Mouse (Mus musculus) hematopoietic multipotent progenitor cell, adult 10-12 weeks (in vitro differentiated cells): ENCODE measurements around the gene Shc2. TPM values are rescaled to one million over a fixed set of nuclear protein-coding genes. Genes with fewer than 3 reads are reported as not detected.

Experiments used
- polyA plus RNA-seq: library from polyadenylated mRNA; stranded (reverse); fragments of >175 nt; gene quantifications from 2 replicates; pipeline ENCODE4 v1.2.3, GENCODE M21; 2012; ENCODE audit warnings: low replicate concordance

The Shc2 gene
- 0.10 TPM in 1 of 2 replicates, not detected in the other for polyA plus RNA-seq

GRCm38 (mm10) chr10:79637128-79638110 lies at the start of gene Shc2:
Shc2 (minus strand) TSS chr10:79637918.

DNA sequence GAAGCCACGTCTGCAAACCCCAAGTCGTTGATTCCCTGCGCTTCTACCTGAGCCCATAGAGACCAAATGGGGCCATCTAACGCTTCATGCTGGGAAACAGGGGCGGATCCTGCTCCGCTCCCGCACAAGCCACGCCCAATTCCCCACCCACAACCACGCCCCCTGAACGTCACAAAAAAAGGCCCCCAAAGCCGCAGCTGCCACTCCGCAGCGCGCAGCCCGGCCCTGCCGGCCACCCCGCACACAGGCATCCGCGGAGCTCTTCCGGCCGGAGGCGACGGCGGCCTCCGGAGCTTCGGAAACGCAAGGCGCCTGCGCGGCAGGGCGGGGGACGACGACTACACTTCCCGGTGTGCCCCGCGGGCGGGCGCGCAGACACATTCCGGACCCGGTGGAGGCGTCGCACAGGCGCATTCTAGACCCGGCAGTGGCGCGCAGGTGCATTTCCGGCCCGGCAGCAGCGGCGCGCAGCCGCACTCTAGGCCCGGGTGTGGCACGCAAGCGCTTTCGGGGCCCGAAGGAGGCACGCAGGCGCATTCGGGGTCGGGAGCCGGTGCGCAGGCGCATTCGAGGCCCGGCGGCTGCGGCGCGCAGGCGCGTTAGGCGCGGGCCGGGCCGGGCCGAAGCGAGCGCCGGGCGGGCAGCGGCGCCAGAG lies 44.0 kb upstream of the Shc2 start, which contains the start of gene Cdc34:
Gene Cdc34 (plus strand): TSS at position 605 of the 655 bp plus-strand sequence.

DNA sequence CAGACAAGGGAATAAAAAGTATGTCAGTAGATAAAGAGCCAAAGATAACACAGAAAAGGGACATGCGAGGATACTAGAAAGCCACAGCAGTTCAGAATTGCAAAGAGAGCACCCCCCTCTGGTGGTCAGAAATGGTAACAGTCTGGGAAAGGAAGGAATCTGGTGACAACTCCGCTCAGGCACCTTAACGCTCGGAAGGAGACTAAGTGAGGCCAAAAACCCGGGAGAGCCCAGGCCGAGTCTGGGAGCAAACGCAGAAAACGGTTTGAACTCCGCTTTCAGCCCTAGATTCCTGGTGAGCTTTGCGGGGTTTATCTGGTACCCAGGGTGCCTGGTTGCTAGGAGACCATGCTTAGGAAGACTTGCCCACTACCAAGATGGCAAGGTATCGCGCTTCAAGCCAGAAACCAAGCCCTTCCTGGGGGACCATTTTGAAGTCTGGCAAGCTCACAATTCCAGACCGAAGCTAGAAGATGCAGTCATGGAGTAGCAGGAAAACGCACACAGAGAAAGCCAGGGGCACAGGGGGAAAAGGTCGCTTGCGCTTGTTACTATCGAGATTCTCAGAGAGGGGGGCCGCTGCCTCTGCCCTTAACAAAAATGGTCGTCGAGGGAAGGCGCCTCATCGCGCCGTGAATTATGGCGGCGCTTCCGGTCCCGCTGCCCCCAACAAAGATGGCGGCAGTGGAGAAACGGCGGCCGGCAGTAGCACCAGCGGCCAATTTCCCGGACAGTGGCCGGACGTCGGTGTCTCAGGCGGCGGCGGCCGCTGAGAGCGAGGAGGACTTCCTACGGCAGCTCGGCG lies 31.3 kb upstream of the Shc2 start, which contains the start of gene Tpgs1:
Gene Tpgs1 (plus strand): TSS at position 599 of the 805 bp plus-strand sequence.

DNA sequence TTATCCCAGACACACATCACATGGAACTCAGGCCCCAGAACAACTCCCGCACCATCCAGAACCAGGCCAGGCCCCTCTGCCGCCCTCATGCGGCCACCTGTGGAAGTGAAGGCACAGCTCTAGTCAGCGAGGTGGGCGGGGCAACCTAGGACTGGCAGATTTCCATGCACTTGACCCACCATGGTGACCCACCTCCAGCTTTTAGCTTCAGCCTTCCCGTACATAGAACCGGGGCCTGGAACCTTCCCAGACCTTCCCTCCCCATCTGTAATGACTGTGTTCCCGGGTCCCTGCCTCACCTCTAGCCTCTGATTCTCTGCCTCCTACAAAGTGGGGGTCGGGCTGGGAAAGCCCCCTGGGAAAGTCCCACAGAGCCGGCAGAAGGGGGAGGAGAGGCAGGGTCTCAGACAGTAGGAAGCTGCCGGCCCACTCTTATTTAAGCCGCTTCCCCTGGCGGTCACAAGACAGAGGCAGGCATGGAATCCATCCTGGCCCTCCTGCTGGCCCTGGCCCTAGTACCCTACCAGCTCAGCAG lies 26.5 kb upstream of the Shc2 start, which contains the start of gene Madcam1:
Gene Madcam1 (plus strand): TSS at position 429 of the 535 bp plus-strand sequence.

GRCm38 (mm10) chr10:79645711-79646110 lies 8.0 kb upstream of the Shc2 start, which contains the start of gene Odf3l2:
Odf3l2 (minus strand) TSS chr10:79645738.

GRCm38 (mm10) chr10:79613578-79614304 lies 24.0 kb downstream of the Shc2 start, which contains the start of gene C2cd4c:
C2cd4c (minus strand) TSS chr10:79614025.

DNA sequence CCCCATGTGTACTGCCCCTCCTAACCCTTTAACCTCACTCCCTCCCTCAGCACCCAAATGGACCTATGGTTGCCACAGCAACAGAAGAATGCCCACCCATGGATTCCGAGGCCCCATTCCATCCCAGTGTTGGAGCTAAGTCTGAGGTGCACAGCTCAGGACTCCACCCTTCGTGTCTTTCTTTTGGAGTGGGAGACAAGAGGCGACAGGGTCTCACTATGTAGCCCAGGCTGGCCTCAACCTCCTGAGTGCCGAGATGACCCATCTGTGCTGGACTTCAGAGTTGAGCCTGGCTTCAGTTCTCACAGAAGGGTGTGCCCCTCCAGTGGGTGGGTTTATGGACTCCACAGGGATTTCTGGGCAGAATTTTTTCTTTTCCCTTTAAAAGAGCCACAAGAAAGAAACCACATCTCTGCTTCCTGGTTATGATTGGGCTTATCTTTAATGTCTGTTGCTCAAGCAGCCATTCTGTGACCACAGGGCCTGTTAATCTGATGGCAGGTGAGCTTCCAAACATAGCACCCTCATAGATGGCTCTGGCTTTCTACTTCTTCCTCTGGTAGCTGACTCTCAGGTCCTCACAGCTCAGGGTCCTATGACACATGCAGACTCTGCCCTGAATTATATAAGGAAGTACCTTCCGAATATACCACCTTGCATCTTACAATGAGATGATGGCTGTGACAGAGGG lies 50.5 kb downstream of the Shc2 start, which contains the start of gene Theg:
Gene Theg (minus strand): TSS at position 271 of the 691 bp plus-strand sequence.

Other genes with a start within 250 kb of the Shc2 start
- not detected in 2 replicates for gene Vmn2r83, start 169.2 kb downstream of the Shc2 start, polyA plus RNA-seq
- 6.8 and 7.6 TPM in 2 replicates for gene Plpp2, start 104.1 kb downstream of the Shc2 start, polyA plus RNA-seq
- gene Mier2, start 82.7 kb downstream of the Shc2 start, polyA plus RNA-seq: 73.5 and 136 TPM in 2 replicates
- 1.3 TPM in 1 of 2 replicates, not detected in the other for gene Theg, start 50.6 kb downstream of the Shc2 start, polyA plus RNA-seq
- gene C2cd4c, start 23.9 kb downstream of the Shc2 start, polyA plus RNA-seq: 0.04 TPM in 1 of 2 replicates, not detected in the other
- gene Odf3l2, start 7.8 kb upstream of the Shc2 start, polyA plus RNA-seq: not detected in 2 replicates
- 0.47 and 1.1 TPM in 2 replicates for gene Madcam1, start 26.6 kb upstream of the Shc2 start, polyA plus RNA-seq
- gene Tpgs1, start 31.5 kb upstream of the Shc2 start, polyA plus RNA-seq: 102 and 157 TPM in 2 replicates
- 189 and 251 TPM in 2 replicates for gene Cdc34, start 44.3 kb upstream of the Shc2 start, polyA plus RNA-seq
- gene Gzmm, start 51.1 kb upstream of the Shc2 start, polyA plus RNA-seq: 2.7 and 3.9 TPM in 2 replicates
- gene Bsg, start 66.6 kb upstream of the Shc2 start, polyA plus RNA-seq: 581 and 590 TPM in 2 replicates
- gene Hcn2, start 78.7 kb upstream of the Shc2 start, polyA plus RNA-seq: 0.37 and 1.3 TPM in 2 replicates
- 36.7 and 50.9 TPM in 2 replicates for gene Polrmt, start 108.7 kb upstream of the Shc2 start, polyA plus RNA-seq
- not detected in 2 replicates for gene Fgf22, start 117.2 kb upstream of the Shc2 start, polyA plus RNA-seq
- gene Rnf126, start 129.0 kb upstream of the Shc2 start, polyA plus RNA-seq: 177 and 359 TPM in 2 replicates
- 4.2 and 4.3 TPM in 2 replicates for gene Fstl3, start 139.4 kb upstream of the Shc2 start, polyA plus RNA-seq
- 0.31 and 0.33 TPM in 2 replicates for gene Prss57, start 153.0 kb upstream of the Shc2 start, polyA plus RNA-seq
- 23.6 and 106 TPM in 2 replicates for gene Palm, start 155.7 kb upstream of the Shc2 start, polyA plus RNA-seq
- gene Misp, start 183.1 kb upstream of the Shc2 start, polyA plus RNA-seq: 0.25 and 0.27 TPM in 2 replicates
- 339 and 505 TPM in 2 replicates for gene Ptbp1, start 216.5 kb upstream of the Shc2 start, polyA plus RNA-seq
- 14.3 and 43.0 TPM in 2 replicates for gene Prtn3, start 236.6 kb upstream of the Shc2 start, polyA plus RNA-seq
- gene Plppr3, start 236.7 kb upstream of the Shc2 start, polyA plus RNA-seq: 0.57 and 2.3 TPM in 2 replicates
- 11.5 and 13.6 TPM in 2 replicates for gene Elane, start 248.3 kb upstream of the Shc2 start, polyA plus RNA-seq